In genomic region chr4:149945194-149945593, GRCm38 (mm10) we compare ENCODE assay signal across 10 mouse cellular contexts. TPM values are rescaled to one million over a fixed set of nuclear protein-coding genes. Genes with fewer than 3 reads are reported as not detected.
DNase-seq lines count a peak whose midpoint lies in the region; ATAC-seq and TF ChIP-seq lines count a peak whose summit lies in the region.
"Had no signal": no experiment of that assay in that cellular context is flagged by ENCODE, and none has a peak within 500 bp of the region (broad histone marks: within the 10 kb centered on the region; RNA-seq: fewer than 3 reads in every experiment).

No protein-coding gene starts in this region.

- H3K27ac ChIP-seq in lung, embryonic 14.5 days (ENCODE audit: low read depth) = no peak overlapping the region; the same call in 1 of the 2 replicates
- H3K27ac ChIP-seq in embryonic facial prominence, embryonic 10.5 days (replicated peaks) = peak overlapping the region; percentile 78
- H3K27ac ChIP-seq in limb, embryonic 13.5 days = peak overlapping the region; percentile 39
- H3K27ac ChIP-seq: liver, embryonic 13.5 days had no signal

- H3K36me3 ChIP-seq in lung, embryonic 14.5 days (ENCODE audit: insufficient read depth) = no peaks in the 10 kb centered on the region
- no peaks in the 10 kb centered on the region for H3K36me3 ChIP-seq in embryonic facial prominence, embryonic 10.5 days (replicated peaks)
- H3K36me3 ChIP-seq in limb, embryonic 13.5 days = no peaks in the 10 kb centered on the region
- H3K36me3 ChIP-seq: G1E; liver, embryonic 13.5 days had no signal

- H3K9ac ChIP-seq in lung, embryonic 14.5 days = no peak overlapping the region
- H3K9ac ChIP-seq in limb, embryonic 13.5 days = no peak overlapping the region; the same call in 1 of the 2 replicates
- H3K9ac ChIP-seq: liver, embryonic 13.5 days had no signal

- 33% methylated on average over 9 of the region's 9 CpGs for WGBS in lung, embryonic 14.5 days
- 35% methylated on average over 9 of the region's 9 CpGs for WGBS in embryonic facial prominence, embryonic 10.5 days
- WGBS in limb, embryonic 13.5 days = 30% methylated on average over 9 of the region's 9 CpGs

- no peak for ATAC-seq in lung, embryonic 14.5 days (ENCODE audit: insufficient read depth)
- peak; percentile 55; the same call in 1 of the 2 replicates for ATAC-seq in limb, embryonic 13.5 days (ENCODE audit: low FRiP score, low read depth)

- H3K4me1 ChIP-seq in lung, embryonic 14.5 days (ENCODE audit: insufficient read depth) = peaks cover 16% of the 10 kb centered on the region; the same call in 1 of the 2 replicates
- H3K4me1 ChIP-seq in embryonic facial prominence, embryonic 10.5 days = peaks cover 99% of the 10 kb centered on the region
- H3K4me1 ChIP-seq in limb, embryonic 13.5 days = peaks cover 92% of the 10 kb centered on the region
- H3K4me1 ChIP-seq: liver, embryonic 13.5 days had no signal

- TF ChIP-seq CTCF in lung, embryonic 14.5 days (IDR thresholded peaks at IDR 0.05; ENCODE audit: low read depth) = no peak

- H3K4me3 ChIP-seq in lung, embryonic 14.5 days (ENCODE audit: low read depth, low read length) = no peak overlapping the region
- H3K4me3 ChIP-seq in embryonic facial prominence, embryonic 10.5 days = peak overlapping the region; percentile 18; the same call in 1 of the 2 replicates
- no peak overlapping the region for H3K4me3 ChIP-seq in limb, embryonic 13.5 days
- H3K4me3 ChIP-seq: liver, embryonic 13.5 days had no signal

- H3K4me2 ChIP-seq in lung, embryonic 14.5 days = no peak overlapping the region
- H3K4me2 ChIP-seq in limb, embryonic 13.5 days (replicated peaks) = peak overlapping the region; percentile 30
- H3K4me2 ChIP-seq: liver, embryonic 13.5 days had no signal

- no peaks in the 10 kb centered on the region for H3K27me3 ChIP-seq in lung, embryonic 14.5 days (ENCODE audit: insufficient read depth, low read length)
- H3K27me3 ChIP-seq in embryonic facial prominence, embryonic 10.5 days (replicated peaks; ENCODE audit: low read depth, poor library complexity, severe bottlenecking) = peaks cover 8% of the 10 kb centered on the region; the same call in 1 of the 2 replicates
- H3K27me3 ChIP-seq in limb, embryonic 13.5 days = no peaks in the 10 kb centered on the region

- peak; percentile 17 for DNase-seq in lung, embryonic 14.5 days
- no peak for DNase-seq in lung, postnatal 25 days (ENCODE audit: low spot score)
- peak; percentile 59 for DNase-seq in embryonic facial prominence, embryonic 10.5 days (ENCODE audit: low spot score)
- peak; percentile 24 for DNase-seq in yolk sac, embryonic 10.5 days (ENCODE audit: low spot score)
- DNase-seq in B cell, adult 2 months = no peak
- DNase-seq in layer of hippocampus, postnatal 36 days = no peak
- DNase-seq: liver, embryonic 13.5 days; right cerebral cortex, postnatal 4 days had no signal

- H3K9me3 ChIP-seq in lung, embryonic 14.5 days (ENCODE audit: low read depth, low read length) = no peaks in the 10 kb centered on the region
- no peaks in the 10 kb centered on the region for H3K9me3 ChIP-seq in embryonic facial prominence, embryonic 10.5 days
- no peaks in the 10 kb centered on the region for H3K9me3 ChIP-seq in limb, embryonic 13.5 days
- H3K9me3 ChIP-seq: G1E; liver, embryonic 13.5 days had no signal

RNA-seq across cellular contexts. Expression of gene Spsb1, which starts 9.6 kb away (rescaled TPM):
- polyA plus RNA-seq in lung, embryonic 14.5 days (2014; fragmentation: Nextera tagmentation; extraction: Ambion mirVana) = 17.0 and 17.1 TPM in 2 replicates
- 16.7 and 21.4 TPM in 2 replicates for polyA plus RNA-seq in embryonic facial prominence, embryonic 10.5 days (2016; fragmentation: Nextera tagmentation; extraction: Ambion mirVana)
- polyA plus RNA-seq in limb, embryonic 13.5 days (2015; fragmentation: Nextera tagmentation; extraction: Ambion mirVana) = 18.1 and 22.3 TPM in 2 replicates
- 10 to 100 TPM; 24.1 to 34.9 TPM for total RNA-seq in layer of hippocampus, postnatal 36 days (2021)
- total RNA-seq: G1E had no signal

Comparison
In these comparisons a context has a peak if more than half of its experiments do, and no peak if none do; other contexts are left out.
1. DNase-seq: peak in lung, embryonic 14.5 days (single experiment), embryonic facial prominence, embryonic 10.5 days (single experiment) and yolk sac, embryonic 10.5 days (single experiment); none in lung, postnatal 25 days (single experiment), B cell, adult 2 months (0 of 2) and layer of hippocampus, postnatal 36 days (0 of 2).